In genomic region chr4:10851013-10851412, GRCm38 (mm10) we compare ENCODE assay signal across 22 mouse cellular contexts. TPM values are rescaled to one million over a fixed set of nuclear protein-coding genes. Genes with fewer than 3 reads are reported as not detected.
DNase-seq lines count a peak whose midpoint lies in the region; ATAC-seq and TF ChIP-seq lines count a peak whose summit lies in the region.
"Had no signal": no experiment of that assay in that cellular context is flagged by ENCODE, and none has a peak within 500 bp of the region (broad histone marks: within the 10 kb centered on the region; RNA-seq: fewer than 3 reads in every experiment).

No protein-coding gene starts in this region.

- 67% methylated on average over 5 of the region's 5 CpGs for WGBS in intestine, embryonic 16.5 days
- WGBS in liver, embryonic 12.5 days (ENCODE audit: insufficient replicate concordance) = 42% methylated on average over 5 of the region's 5 CpGs
- WGBS in thymus, adult 2 months = 77% methylated on average over 5 of the region's 5 CpGs

- ATAC-seq in megakaryocyte, adult 5-6 weeks (ENCODE audit: poor library complexity, severe bottlenecking) = no peak
- peak; percentile 88 for ATAC-seq in intestine, embryonic 16.5 days
- ATAC-seq in liver, embryonic 12.5 days = no peak
- ATAC-seq: forebrain, embryonic 13.5 days; forebrain, embryonic 15.5 days; forebrain, postnatal 0 days had no signal

- TF ChIP-seq CTCF in CH12.LX (conservative IDR thresholded peaks at IDR 0.05 in 1 of 2, IDR thresholded peaks at IDR 0.05 in 1 of 2; ENCODE audit: low read depth in 2 of 2, low read length in 2 of 2) = no peak
- TF ChIP-seq CTCF in MEL (IDR thresholded peaks at IDR 0.05 in 2 of 3, conservative IDR thresholded peaks at IDR 0.05 in 1 of 3; ENCODE audit: control insufficient read depth in 1 of 3, insufficient read depth in 1 of 3, low read depth in 2 of 3, low read length in 3 of 3, poor library complexity in 1 of 3, severe bottlenecking in 1 of 3) = no peak
- no peak for TF ChIP-seq CTCF in thymus, adult 2 months (IDR thresholded peaks at IDR 0.05; ENCODE audit: borderline replicate concordance, control insufficient read depth, extremely low read depth, insufficient read depth, low read length, poor library complexity)

- H3K4me1 ChIP-seq in megakaryocyte, embryonic 14.5 days = peaks cover 10% of the 10 kb centered on the region
- H3K4me1 ChIP-seq in CH12.LX (ENCODE audit: control insufficient read depth in 1 of 2, insufficient read depth in 2 of 2) (no peaks in the 10 kb centered on the region), MEL (ENCODE audit: control insufficient read depth in 1 of 2, insufficient read depth in 2 of 2, low read length in 2 of 2) (no peaks in the 10 kb centered on the region)
- H3K4me1 ChIP-seq in intestine, embryonic 16.5 days (ENCODE audit: control insufficient read depth, insufficient read depth, low read length) = no peaks in the 10 kb centered on the region
- no peaks in the 10 kb centered on the region for H3K4me1 ChIP-seq in liver, embryonic 12.5 days
- no peaks in the 10 kb centered on the region for H3K4me1 ChIP-seq in thymus, adult 2 months (replicated peaks; ENCODE audit: control insufficient read depth, insufficient read depth, low read length)
- H3K4me1 ChIP-seq: embryonic facial prominence, embryonic 10.5 days; embryonic facial prominence, embryonic 12.5 days; forebrain, embryonic 13.5 days; forebrain, embryonic 15.5 days had no signal

- TF ChIP-seq EP300 in CH12.LX (IDR thresholded peaks at IDR 0.05; ENCODE audit: low read length) = no peak
- TF ChIP-seq EP300 in MEL (IDR thresholded peaks at IDR 0.05; ENCODE audit: low read depth in 1 of 2, low read length in 2 of 2) = no peak

- H3K9me3 ChIP-seq in megakaryocyte, embryonic 14.5 days = peaks cover 19% of the 10 kb centered on the region
- H3K9me3 ChIP-seq in CH12.LX (replicated peaks; ENCODE audit: low read length) (peaks cover 2% of the 10 kb centered on the region), MEL (replicated peaks; ENCODE audit: insufficient read depth, low read length) (no peaks in the 10 kb centered on the region)
- no peaks in the 10 kb centered on the region for H3K9me3 ChIP-seq in intestine, embryonic 16.5 days (ENCODE audit: control insufficient read depth, low read length)
- H3K9me3 ChIP-seq in liver, embryonic 12.5 days (replicated peaks) = no peaks in the 10 kb centered on the region
- H3K9me3 ChIP-seq: embryonic facial prominence, embryonic 10.5 days; embryonic facial prominence, embryonic 12.5 days; forebrain, embryonic 13.5 days; forebrain, embryonic 15.5 days; G1E had no signal

- DNase-seq in CH12.LX (ENCODE audit: extremely low read depth) = no peak
- DNase-seq in MEL (ENCODE audit: low read depth, low spot score) = peak; percentile 18
- no peak for DNase-seq in thymus, adult 2 months
- no peak for DNase-seq in kidney, postnatal 10 days
- DNase-seq: adrenal gland, adult 8-10 months; adrenal gland, postnatal 14 days; adrenal gland, postnatal 36 days; cerebellum, adult 11-12 months; cerebellum, adult 2 months; cerebellum, adult 9-10 months; cerebellum, postnatal 10 days; cerebellum, postnatal 25 days; forebrain, postnatal 0 days had no signal

- peaks cover 2% of the 10 kb centered on the region for H3K27me3 ChIP-seq in megakaryocyte, embryonic 14.5 days (replicated peaks)
- H3K27me3 ChIP-seq in CH12.LX (replicated peaks) = no peaks in the 10 kb centered on the region
- peaks cover 0 to under 1% of the 10 kb centered on the region in 2 experiments; a peak in 2 of 4 replicates for H3K27me3 ChIP-seq in MEL (ENCODE audit: control insufficient read depth in 1 of 2, insufficient read depth in 2 of 2, low read length in 2 of 2)
- H3K27me3 ChIP-seq in intestine, embryonic 16.5 days (replicated peaks; ENCODE audit: control insufficient read depth, insufficient read depth, low read length) = no peaks in the 10 kb centered on the region
- no peaks in the 10 kb centered on the region for H3K27me3 ChIP-seq in liver, embryonic 12.5 days (replicated peaks)
- no peaks in the 10 kb centered on the region for H3K27me3 ChIP-seq in thymus, adult 2 months (ENCODE audit: control insufficient read depth, insufficient read depth, low read length)
- H3K27me3 ChIP-seq: embryonic facial prominence, embryonic 12.5 days; forebrain, embryonic 13.5 days; forebrain, embryonic 15.5 days had no signal

- no peak overlapping the region for H3K27ac ChIP-seq in CH12.LX (ENCODE audit: insufficient read depth, low read depth)
- H3K27ac ChIP-seq in MEL (ENCODE audit: control insufficient read depth, low read depth, low read length) = no peak overlapping the region
- no peak overlapping the region for H3K27ac ChIP-seq in intestine, embryonic 16.5 days (ENCODE audit: low read length)
- no peak overlapping the region for H3K27ac ChIP-seq in liver, embryonic 12.5 days
- H3K27ac ChIP-seq in thymus, adult 2 months (ENCODE audit: control insufficient read depth, insufficient read depth, low read length) = no peak overlapping the region
- H3K27ac ChIP-seq: embryonic facial prominence, embryonic 10.5 days; embryonic facial prominence, embryonic 12.5 days; forebrain, embryonic 13.5 days; forebrain, embryonic 15.5 days had no signal

- H3K79me2 ChIP-seq in CH12.LX (replicated peaks; ENCODE audit: control insufficient read depth, extremely low read depth, insufficient read depth, poor library complexity, severe bottlenecking) = no peaks in the 10 kb centered on the region
- no peaks in the 10 kb centered on the region for H3K79me2 ChIP-seq in MEL (ENCODE audit: control insufficient read depth, insufficient read depth, low read length, poor library complexity)

- peak overlapping the region; percentile 29; the same call in 1 of the 2 replicates for H3K4me2 ChIP-seq in CH12.LX (ENCODE audit: insufficient read depth, low read depth, poor library complexity, severe bottlenecking)
- no peak overlapping the region for H3K4me2 ChIP-seq in intestine, embryonic 16.5 days (ENCODE audit: low read depth, low read length)
- no peak overlapping the region for H3K4me2 ChIP-seq in liver, embryonic 12.5 days
- H3K4me2 ChIP-seq: embryonic facial prominence, embryonic 12.5 days; forebrain, embryonic 13.5 days; forebrain, embryonic 15.5 days had no signal

- no peak overlapping the region for H3K9ac ChIP-seq in CH12.LX (ENCODE audit: insufficient read depth, low read depth)
- H3K9ac ChIP-seq in MEL (ENCODE audit: control insufficient read depth, low read depth, low read length, poor library complexity, severe bottlenecking) = no peak overlapping the region
- no peak overlapping the region for H3K9ac ChIP-seq in intestine, embryonic 16.5 days (ENCODE audit: low read depth, low read length)
- H3K9ac ChIP-seq in liver, embryonic 12.5 days = no peak overlapping the region
- H3K9ac ChIP-seq: embryonic facial prominence, embryonic 12.5 days; forebrain, embryonic 13.5 days; forebrain, embryonic 15.5 days; forebrain, postnatal 0 days had no signal

- no peaks in the 10 kb centered on the region for H3K36me3 ChIP-seq in megakaryocyte, embryonic 14.5 days (replicated peaks; ENCODE audit: low read length)
- H3K36me3 ChIP-seq in CH12.LX (replicated peaks in 1 of 2; ENCODE audit: control insufficient read depth in 1 of 2, insufficient read depth in 1 of 2, low read length in 1 of 2) (no peaks in the 10 kb centered on the region), MEL (ENCODE audit: control insufficient read depth in 1 of 2, insufficient read depth in 2 of 2, low read length in 2 of 2) (no peaks in the 10 kb centered on the region)
- no peaks in the 10 kb centered on the region for H3K36me3 ChIP-seq in intestine, embryonic 16.5 days (ENCODE audit: control insufficient read depth, insufficient read depth, low read length)
- no peaks in the 10 kb centered on the region for H3K36me3 ChIP-seq in liver, embryonic 12.5 days
- H3K36me3 ChIP-seq in thymus, adult 2 months (ENCODE audit: control insufficient read depth, insufficient read depth, low read length) = no peaks in the 10 kb centered on the region
- H3K36me3 ChIP-seq: embryonic facial prominence, embryonic 10.5 days; embryonic facial prominence, embryonic 12.5 days; forebrain, embryonic 15.5 days; G1E had no signal

- H3K4me3 ChIP-seq in megakaryocyte, embryonic 14.5 days (replicated peaks) = peak overlapping the region; percentile 38
- H3K4me3 ChIP-seq in CH12.LX (replicated peaks in 1 of 3; ENCODE audit: low read depth in 2 of 3, low read length in 2 of 3, poor library complexity in 1 of 3) = no peak overlapping the region
- no peak overlapping the region for H3K4me3 ChIP-seq in MEL (ENCODE audit: control insufficient read depth in 1 of 2, insufficient read depth in 1 of 2, low read depth in 2 of 2, low read length in 2 of 2)
- H3K4me3 ChIP-seq in intestine, embryonic 16.5 days (ENCODE audit: low read length) = no peak overlapping the region
- H3K4me3 ChIP-seq in liver, embryonic 12.5 days = no peak overlapping the region
- no peak overlapping the region for H3K4me3 ChIP-seq in thymus, adult 2 months (ENCODE audit: control insufficient read depth, insufficient read depth, low read length)
- H3K4me3 ChIP-seq: embryonic facial prominence, embryonic 10.5 days; embryonic facial prominence, embryonic 12.5 days; forebrain, embryonic 13.5 days; forebrain, embryonic 15.5 days had no signal

- in situ Hi-C loops in CH12.LX (cut with MboI; ENCODE audit: low pct_ligation_motif_present, low pct_unique_long_range_greater_than_20kb, low sequenced_read_pairs) = no loop called here

- TF ChIP-seq POLR2A in CH12.LX (IDR thresholded peaks at IDR 0.05; ENCODE audit: low read depth, low read length) = no peak
- no peak for TF ChIP-seq POLR2A in MEL (IDR thresholded peaks at IDR 0.05; ENCODE audit: control insufficient read depth in 1 of 2, insufficient read depth in 1 of 2, low read depth in 1 of 2, low read length in 2 of 2, poor library complexity in 1 of 2)
- no peak for TF ChIP-seq POLR2A in thymus, adult 2 months (IDR thresholded peaks at IDR 0.05; ENCODE audit: control insufficient read depth, extremely low read depth, insufficient read depth, low read length, poor library complexity)

- TF ChIP-seq RAD21 in CH12.LX (IDR thresholded peaks at IDR 0.05; ENCODE audit: low read depth, low read length) (no peak), MEL (IDR thresholded peaks at IDR 0.05; ENCODE audit: low read depth, low read length) (no peak)

- dilution Hi-C loops in CH12.LX (cut with MboI; ENCODE audit: extremely low pct_ligation_motif_present, extremely low pct_unique_long_range_greater_than_20kb, low sequenced_read_pairs) = no loop called here

RNA-seq across cellular contexts. Expression of gene 2610301B20Rik, which starts 23.3 kb away (rescaled TPM):
- polyA plus RNA-seq in megakaryocyte, embryonic 14.5 days (2012; ENCODE audit: insufficient read depth, low replicate concordance) = 7.3 and 13.1 TPM in 2 replicates
- 8.6 and 10.8 TPM in 2 replicates for total RNA-seq in megakaryocyte, adult 5-6 weeks (2015)
- 1.8 and 3.0 TPM in 2 replicates for total RNA-seq in megakaryocyte, adult 5-6 weeks (2017)
- 7.9 and 9.2 TPM in 2 replicates for total RNA-seq in CH12.LX (2012; rRNA removed)
- 27.4 and 34.9 TPM in 2 replicates for total RNA-seq in CH12.LX (2014; rRNA removed)
- polyA plus RNA-seq in CH12.LX (2012; ENCODE audit: insufficient read length, low read depth) = 20.7 and 22.5 TPM in 2 replicates
- total RNA-seq in MEL (2012; rRNA removed) = 12.6 and 13.3 TPM in 2 replicates
- 10 to 100 TPM in 1 of 2 experiments, not detected in 1; 15.7 TPM for polyA plus RNA-seq in MEL (2012; ENCODE audit: insufficient read depth in 1 of 2, insufficient read length in 2 of 2, low read depth in 1 of 2, low replicate concordance in 2 of 2, missing spikeins in 1 of 2)
- 18.8 and 22.0 TPM in 2 replicates for polyA plus RNA-seq in intestine, embryonic 16.5 days (2015; fragmentation: Nextera tagmentation; extraction: Ambion mirVana)
- polyA plus RNA-seq in liver, embryonic 12.5 days (2016; fragmentation: Nextera tagmentation; extraction: Ambion mirVana) = 15.0 and 15.8 TPM in 2 replicates
- 4.2 and 5.9 TPM in 2 replicates for polyA plus RNA-seq in thymus, adult 2 months (2012; rRNA removed)
